Mouse (Mus musculus): ENCODE data around the gene Mthfr. TPM values are rescaled to one million over a fixed set of nuclear protein-coding genes. Genes with fewer than 3 reads are reported as not detected.

Mthfr gene
- 37.4 and 44.8 TPM in 2 replicates for polyA plus RNA-seq (2012; rRNA removed)
- polyA plus RNA-seq (2014; fragmentation: Nextera tagmentation; extraction: Ambion mirVana) = 18.9 and 21.0 TPM in 2 replicates

DNA sequence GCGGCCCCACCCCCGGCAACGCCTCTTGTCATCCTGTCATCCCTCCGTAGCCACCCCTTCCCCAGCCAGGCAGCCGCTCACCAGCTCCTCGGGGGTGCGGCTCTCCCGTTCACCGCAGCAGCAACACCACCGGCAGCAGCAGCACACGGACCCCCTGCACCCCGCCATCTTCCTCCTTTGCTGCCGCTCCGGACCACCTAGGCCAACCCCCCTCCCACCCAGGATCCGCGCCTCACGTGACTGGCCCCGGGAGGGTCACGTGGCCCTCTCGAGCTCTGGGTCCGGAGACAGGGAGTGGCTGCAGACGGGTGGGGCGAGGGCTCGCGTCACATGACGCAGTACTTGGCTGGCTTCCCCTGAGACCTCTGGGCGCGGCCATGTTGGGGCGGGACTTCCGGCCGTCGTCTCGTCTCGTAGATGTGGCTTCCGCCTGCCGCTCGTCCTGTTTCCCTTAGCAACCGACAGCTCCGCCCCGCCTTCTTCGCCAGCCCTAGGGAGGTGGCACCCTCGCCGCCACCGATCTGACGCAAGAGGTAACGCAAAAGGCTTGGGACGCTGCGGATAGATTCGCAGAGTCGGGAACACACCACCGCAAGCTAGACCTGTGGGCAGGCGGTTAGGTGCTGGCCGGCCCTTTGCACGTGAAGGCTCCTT, at the start of gene Mthfr, which contains the start of gene Clcn6:
Mthfr (plus strand) TSS at position 478 of the 654 bp plus-strand sequence.
Clcn6 (minus strand) TSS at position 222 of the 654 bp plus-strand sequence.
- H3K4me3 ChIP-seq (replicated peaks; ENCODE audit: low read length) = peak within 1 kb of the TSS; percentile 80
- ATAC-seq (ENCODE audit: low FRiP score, low read depth) = peak; percentile 95
- H3K27ac ChIP-seq (replicated peaks; ENCODE audit: low read depth, low read length) = peak within 1 kb of the TSS; percentile 78
- DNase-seq (ENCODE audit: low spot score) = peak; percentile 98
- H3K9me3 ChIP-seq (ENCODE audit: control insufficient read depth, low read length) = no peaks in the 10 kb centered on the region
- peak within 1 kb of the TSS; percentile 68 for H3K4me2 ChIP-seq (replicated peaks; ENCODE audit: low read depth, low read length, severe bottlenecking)
- WGBS = under 1% methylated on average over 44 of the region's 54 CpGs
- H3K4me1 ChIP-seq (ENCODE audit: control insufficient read depth, insufficient read depth, low read length) = peaks cover 31% of the 10 kb centered on the region
- peaks cover 32% of the 10 kb centered on the region for H3K36me3 ChIP-seq (ENCODE audit: control insufficient read depth, insufficient read depth, low read length)
- no peaks in the 10 kb centered on the region for H3K27me3 ChIP-seq (ENCODE audit: control insufficient read depth, insufficient read depth, low read length)
- TF ChIP-seq POLR2A (IDR thresholded peaks at IDR 0.05; ENCODE audit: borderline replicate concordance, extremely low read depth, insufficient read depth, insufficient read length) = 0 out of 2 replicates have a peak, but pooled peaks have one; percentile 40
- H3K9ac ChIP-seq (ENCODE audit: low read depth, low read length, severe bottlenecking) = peak within 1 kb of the TSS; percentile 73

DNA sequence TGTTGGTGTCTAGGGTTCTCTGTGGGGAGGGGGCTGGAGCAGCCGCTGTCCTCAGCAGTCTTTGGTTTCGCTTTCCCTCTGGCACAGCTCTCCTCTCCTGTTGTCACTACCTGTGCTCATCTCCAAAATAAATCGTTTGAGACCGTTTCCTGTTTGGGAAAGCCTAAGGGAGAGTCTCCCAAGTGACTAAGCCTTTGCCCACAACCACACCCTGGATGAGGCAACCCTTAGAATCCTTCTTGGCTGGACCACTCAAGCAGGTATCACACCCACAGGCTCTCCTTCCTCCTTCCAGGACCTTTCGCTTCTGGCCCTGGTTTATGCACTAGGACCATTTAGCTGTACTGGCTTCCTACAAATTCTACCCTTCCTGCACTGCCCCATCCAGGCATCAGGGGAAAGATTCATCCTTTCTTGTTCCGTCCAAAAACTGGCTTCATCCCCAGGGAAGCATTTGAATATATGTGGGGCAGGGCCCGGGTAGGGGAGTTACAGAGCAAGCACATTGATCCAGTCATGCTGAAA, 45.2 kb upstream of the Mthfr start:
- WGBS = 62% methylated on average over 7 of the region's 7 CpGs
- Histone ChIP-seq H3K36me3 (ENCODE audit: control insufficient read depth, insufficient read depth, low read length) (no peaks in the 10 kb centered on the region), H3K4me1 (ENCODE audit: control insufficient read depth, insufficient read depth, low read length) (no peaks in the 10 kb centered on the region), H3K9ac (ENCODE audit: low read depth, low read length, severe bottlenecking) (no peak overlapping the region), H3K27me3 (ENCODE audit: control insufficient read depth, insufficient read depth, low read length) (no peaks in the 10 kb centered on the region), H3K9me3 (ENCODE audit: control insufficient read depth, low read length) (no peaks in the 10 kb centered on the region), H3K27ac (replicated peaks; ENCODE audit: low read depth, low read length) (no peak overlapping the region), H3K4me2 (replicated peaks; ENCODE audit: low read depth, low read length, severe bottlenecking) (no peak overlapping the region), H3K4me3 (replicated peaks; ENCODE audit: low read length) (no peak overlapping the region)
- no peak for TF ChIP-seq POLR2A (IDR thresholded peaks at IDR 0.05; ENCODE audit: borderline replicate concordance, extremely low read depth, insufficient read depth, insufficient read length)
- DNase-seq (ENCODE audit: low spot score) = no peak
- no peak for ATAC-seq (ENCODE audit: low FRiP score, low read depth)

DNA sequence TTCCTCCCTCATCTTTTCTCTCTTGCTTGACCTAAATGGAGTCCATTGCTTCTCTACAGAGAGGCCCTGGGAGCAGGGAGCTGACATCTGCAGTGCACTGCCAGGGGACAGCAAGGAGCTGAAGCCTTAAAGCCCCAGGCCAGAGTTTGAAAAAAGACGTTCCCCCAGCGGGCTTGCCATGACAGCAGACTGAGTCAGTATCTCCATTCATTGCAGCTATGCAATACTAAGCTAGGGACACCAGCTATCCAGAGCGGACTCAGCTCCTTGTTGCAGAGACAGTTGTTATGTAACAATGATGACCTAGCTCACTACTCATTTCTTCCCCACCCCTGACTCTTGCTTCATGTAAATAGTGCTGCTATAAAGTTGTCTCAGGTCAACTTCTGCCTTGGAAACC, 43.6 kb upstream of the Mthfr start:
- H3K27ac ChIP-seq (replicated peaks; ENCODE audit: low read depth, low read length) = no peak overlapping the region
- no peaks in the 10 kb centered on the region for H3K4me1 ChIP-seq (ENCODE audit: control insufficient read depth, insufficient read depth, low read length)
- WGBS = 78% methylated on average over 3 of the region's 3 CpGs
- no peak overlapping the region for H3K4me3 ChIP-seq (replicated peaks; ENCODE audit: low read length)
- DNase-seq (ENCODE audit: low spot score) (no peak), ATAC-seq (ENCODE audit: low FRiP score, low read depth) (no peak)
- no peaks in the 10 kb centered on the region for H3K27me3 ChIP-seq (ENCODE audit: control insufficient read depth, insufficient read depth, low read length)
- no peak for TF ChIP-seq POLR2A (IDR thresholded peaks at IDR 0.05; ENCODE audit: borderline replicate concordance, extremely low read depth, insufficient read depth, insufficient read length)
- no peaks in the 10 kb centered on the region for H3K9me3 ChIP-seq (ENCODE audit: control insufficient read depth, low read length)
- no peaks in the 10 kb centered on the region for H3K36me3 ChIP-seq (ENCODE audit: control insufficient read depth, insufficient read depth, low read length)
- no peak overlapping the region for H3K9ac ChIP-seq (ENCODE audit: low read depth, low read length, severe bottlenecking)
- no peak overlapping the region for H3K4me2 ChIP-seq (replicated peaks; ENCODE audit: low read depth, low read length, severe bottlenecking)

DNA sequence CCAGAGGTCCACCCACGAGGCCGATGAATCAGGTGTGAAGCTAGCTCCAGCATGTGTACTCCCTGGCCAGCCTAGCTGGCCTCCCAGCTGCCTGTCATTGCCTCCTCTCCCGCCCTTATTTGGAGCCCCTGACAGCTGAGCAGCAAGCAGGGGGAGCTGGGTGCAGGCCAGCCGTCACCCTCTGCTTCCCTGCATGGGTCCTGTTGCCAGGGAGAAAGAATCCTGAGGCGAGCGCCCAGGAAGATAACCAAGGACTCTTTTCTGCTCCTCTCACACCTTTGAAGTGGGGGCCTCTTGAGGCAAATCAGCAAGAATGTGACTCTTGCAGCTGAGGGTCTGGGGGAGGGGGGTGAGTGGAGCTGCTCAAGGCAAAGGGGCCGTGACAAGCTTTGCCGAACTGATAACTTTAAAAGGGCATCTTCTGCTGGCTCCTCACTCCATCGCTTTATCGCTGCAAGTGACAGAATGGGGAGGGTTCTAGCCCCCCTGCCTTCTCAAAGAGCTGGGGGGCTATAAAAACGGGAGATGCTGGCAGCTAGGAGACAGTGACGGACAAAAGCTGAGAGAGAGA, 38.6 kb upstream of the Mthfr start, which contains the start of gene Nppa:
Nppa (plus strand) TSS at position 521 of the 571 bp plus-strand sequence.
- WGBS = 33% methylated on average over 12 of the region's 12 CpGs
- no peak for TF ChIP-seq POLR2A (IDR thresholded peaks at IDR 0.05; ENCODE audit: borderline replicate concordance, extremely low read depth, insufficient read depth, insufficient read length)
- no peak within 1 kb of the TSS for H3K4me3 ChIP-seq (replicated peaks; ENCODE audit: low read length)
- H3K4me1 ChIP-seq (ENCODE audit: control insufficient read depth, insufficient read depth, low read length) = no peaks in the 10 kb centered on the region
- DNase-seq (ENCODE audit: low spot score) = no peak
- no peak within 1 kb of the TSS for H3K27ac ChIP-seq (replicated peaks; ENCODE audit: low read depth, low read length)
- no peak within 1 kb of the TSS for H3K4me2 ChIP-seq (replicated peaks; ENCODE audit: low read depth, low read length, severe bottlenecking)
- no peak for ATAC-seq (ENCODE audit: low FRiP score, low read depth)
- H3K9ac ChIP-seq (ENCODE audit: low read depth, low read length, severe bottlenecking) = no peak within 1 kb of the TSS
- peaks cover 12% of the 10 kb centered on the region for H3K36me3 ChIP-seq (ENCODE audit: control insufficient read depth, insufficient read depth, low read length)
- H3K9me3 ChIP-seq (ENCODE audit: control insufficient read depth, low read length) = no peaks in the 10 kb centered on the region
- no peaks in the 10 kb centered on the region for H3K27me3 ChIP-seq (ENCODE audit: control insufficient read depth, insufficient read depth, low read length)

DNA sequence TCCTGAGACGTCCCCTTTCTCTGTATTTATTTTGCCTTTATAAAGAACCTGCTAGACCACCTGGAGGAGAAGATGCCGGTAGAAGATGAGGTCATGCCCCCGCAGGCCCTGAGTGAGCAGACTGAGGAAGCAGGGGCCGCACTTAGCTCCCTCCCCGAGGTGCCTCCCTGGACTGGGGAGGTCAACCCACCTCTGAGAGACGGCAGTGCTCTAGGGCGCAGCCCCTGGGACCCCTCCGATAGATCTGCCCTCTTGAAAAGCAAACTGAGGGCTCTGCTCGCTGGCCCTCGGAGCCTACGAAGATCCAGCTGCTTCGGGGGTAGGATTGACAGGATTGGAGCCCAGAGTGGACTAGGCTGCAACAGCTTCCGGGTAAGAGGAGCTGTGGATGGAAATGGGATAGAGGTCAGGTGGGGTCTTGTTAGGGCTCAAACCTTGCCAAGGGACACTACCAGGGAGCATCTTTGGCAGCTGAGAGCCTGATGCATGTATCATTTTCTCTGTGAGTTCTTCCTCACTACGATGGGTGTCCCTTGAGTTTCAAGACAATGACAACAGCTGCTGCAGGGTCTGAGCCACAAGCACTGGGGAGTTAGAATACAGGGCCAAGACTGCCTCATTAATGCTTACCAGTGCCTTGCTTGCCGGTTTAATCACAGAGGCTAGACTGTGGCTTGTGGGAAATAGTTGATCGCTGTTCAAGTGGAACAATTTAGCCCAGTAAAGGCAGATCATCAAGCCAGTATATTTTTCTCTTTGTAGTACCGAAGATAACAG, 37.7 kb upstream of the Mthfr start:
- H3K27ac ChIP-seq (replicated peaks; ENCODE audit: low read depth, low read length) = no peak overlapping the region
- no peak for ATAC-seq (ENCODE audit: low FRiP score, low read depth)

More for the DNA sequence above, 37.7 kb upstream of the Mthfr start:
- H3K9me3 ChIP-seq (ENCODE audit: control insufficient read depth, low read length) = no peaks in the 10 kb centered on the region
- H3K9ac ChIP-seq (ENCODE audit: low read depth, low read length, severe bottlenecking) = no peak overlapping the region
- no peak for DNase-seq (ENCODE audit: low spot score)
- no peak for TF ChIP-seq POLR2A (IDR thresholded peaks at IDR 0.05; ENCODE audit: borderline replicate concordance, extremely low read depth, insufficient read depth, insufficient read length)
- no peak overlapping the region for H3K4me2 ChIP-seq (replicated peaks; ENCODE audit: low read depth, low read length, severe bottlenecking)
- no peaks in the 10 kb centered on the region for H3K27me3 ChIP-seq (ENCODE audit: control insufficient read depth, insufficient read depth, low read length)
- H3K4me1 ChIP-seq (ENCODE audit: control insufficient read depth, insufficient read depth, low read length) = no peaks in the 10 kb centered on the region
- peaks cover 20% of the 10 kb centered on the region for H3K36me3 ChIP-seq (ENCODE audit: control insufficient read depth, insufficient read depth, low read length)
- H3K4me3 ChIP-seq (replicated peaks; ENCODE audit: low read length) = no peak overlapping the region
- 81% methylated on average over 17 of the region's 17 CpGs for WGBS

Measured in limb, embryonic 14.5 days (tissue).